Mouse (Mus musculus): Measurements from ENCODE around the gene Gfer.
"Not testable (repeated sequence)": the region's sequence is repeated elsewhere in the genome, so short reads cannot be mapped to it uniquely, and the experiment has no call there.

- not testable (repeated sequence) for TF ChIP-seq POLR2A (IDR thresholded peaks at IDR 0.05; ENCODE audit: extremely low read depth, insufficient read depth, low read length); CTCF (IDR thresholded peaks at IDR 0.05; ENCODE audit: low read depth, low read length)
These were observed 23.0 kb upstream of the Gfer start for GRCm38 (mm10) chr17:24718938-24719337.

Data from liver, adult 2 months (tissue).